Mouse (Mus musculus) small intestine, adult 2 months (tissue): ENCODE results near the gene Gramd1b. TPM values are rescaled to one million over a fixed set of nuclear protein-coding genes. Genes with fewer than 3 reads are reported as not detected.

Experiments used
- H3K27ac ChIP-seq: fragments of 200-500 bp; 2 replicates; pipeline ENCODE4 v1.5.1; 2012; ENCODE audit warnings: low read depth, low read length, control low read depth, inconsistent platforms; ENCODE audit not compliant: insufficient read depth
- H3K27me3 ChIP-seq: fragments of 200-500 bp; 2 replicates; pipeline ENCODE4 v1.6.1; 2012; ENCODE audit warnings: mild to moderate bottlenecking, moderate library complexity, low read length, inconsistent platforms; ENCODE audit not compliant: control insufficient read depth, insufficient read depth
- H3K36me3 ChIP-seq: fragments of 200-500 bp; 2 replicates; pipeline ENCODE4 v1.6.1; 2012; ENCODE audit warnings: mild to moderate bottlenecking, low read length, control low read depth, inconsistent platforms; ENCODE audit not compliant: control insufficient read depth, insufficient read depth
- H3K4me1 ChIP-seq: fragments of 200-500 bp; 2 replicates; pipeline ENCODE4 v1.6.1; 2012; ENCODE audit warnings: low read length, inconsistent platforms, mixed read lengths; ENCODE audit not compliant: control insufficient read depth, insufficient read depth, insufficient read length
- H3K4me3 ChIP-seq: fragments of 200-500 bp; 2 replicates; pipeline ENCODE4 v1.5.1; 2012; ENCODE audit warnings: low read depth, mild to moderate bottlenecking, control low read depth, inconsistent platforms, low read length, moderate library complexity
- CTCF ChIP-seq: fragments of 200-500 bp; IDR thresholded peaks from 2 replicates; pipeline ENCODE4 v1.5.1; 2012; ENCODE audit warnings: low read depth, mild to moderate bottlenecking, control low read depth, inconsistent platforms, low read length, moderate library complexity, mixed read lengths; ENCODE audit not compliant: insufficient replicate concordance, insufficient read length; ENCODE audit errors: extremely low read depth
- POLR2A ChIP-seq: fragments of 200-500 bp; IDR thresholded peaks from 2 replicates; pipeline ENCODE4 v1.6.1; 2012; ENCODE audit warnings: low read depth, mild to moderate bottlenecking, control low read depth, inconsistent platforms, low read length, moderate library complexity
- WGBS: fragments of 180-500 bp; shearing (Covaris S2); methylation state at CpG from one replicate; pipeline ENCODE4 v1.1.7; 2018; 5-methylcytosine and 5-hydroxymethylcytosine counted together
- polyA plus RNA-seq: library from polyadenylated mRNA; depleted of rRNA; stranded (reverse); fragments of >200 nt; gene quantifications from 2 replicates; pipeline ENCODE4 v1.2.3, GENCODE M21; 2012

Gramd1b gene
- polyA plus RNA-seq, 1 experiment = 128 TPM

DNA sequence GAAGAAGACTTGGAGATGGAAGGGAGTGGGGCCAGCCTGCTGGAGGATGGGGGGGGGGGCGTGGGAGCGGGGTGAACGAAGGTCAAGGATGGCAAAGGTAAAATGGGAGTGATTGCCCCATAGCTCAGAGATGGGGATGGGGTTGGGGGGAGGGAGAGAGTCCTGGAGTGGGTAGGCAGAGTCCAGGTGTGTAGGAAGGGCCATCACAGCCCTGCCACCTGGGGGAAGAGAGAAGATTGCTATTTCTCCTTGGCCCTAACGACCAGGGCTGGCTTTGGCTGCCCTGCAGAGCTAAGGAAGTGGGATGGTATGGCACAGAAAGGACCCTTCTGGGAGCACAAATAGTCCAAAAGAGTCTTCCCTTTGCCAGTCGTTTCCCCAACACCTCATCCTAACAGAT lies 237.0 kb downstream of the Gramd1b start:
- H3K27me3 ChIP-seq = no peaks in the 10 kb centered on the region

DNA sequence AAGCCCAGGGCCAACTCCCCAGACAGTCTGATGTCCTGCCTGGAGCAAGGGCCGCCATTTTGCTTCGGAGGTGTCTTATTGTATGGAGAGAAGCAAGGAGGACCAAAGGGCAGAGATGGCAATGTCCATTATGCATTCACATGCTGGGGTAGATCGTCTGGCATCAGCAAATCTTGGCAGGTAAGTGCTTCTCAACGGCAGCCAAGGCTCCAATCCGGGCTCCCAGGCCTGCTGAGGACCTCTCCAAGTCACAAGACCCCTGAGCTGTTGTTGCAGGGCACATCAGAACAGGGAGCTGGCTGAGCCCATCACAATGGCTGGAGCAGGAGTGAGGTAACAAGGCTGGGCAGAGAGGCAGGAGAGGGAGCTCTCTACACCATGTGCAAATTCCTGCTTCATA lies 237.4 kb downstream of the Gramd1b start:
- WGBS = 90% methylated on average over 5 of the region's 5 CpGs
- H3K27me3 ChIP-seq = no peaks in the 10 kb centered on the region
- TF ChIP-seq CTCF (no peak), POLR2A (no peak)
- no peak overlapping the region for H3K27ac ChIP-seq
- H3K36me3 ChIP-seq = peaks cover 27% of the 10 kb centered on the region
- no peaks in the 10 kb centered on the region for H3K4me1 ChIP-seq
- H3K4me3 ChIP-seq = no peak overlapping the region

More for the DNA sequence above, 237.0 kb downstream of the Gramd1b start:
- peaks cover 27% of the 10 kb centered on the region for H3K36me3 ChIP-seq
- 93% methylated on average over 5 of the region's 5 CpGs for WGBS
- H3K4me1 ChIP-seq = no peaks in the 10 kb centered on the region
- TF ChIP-seq CTCF (no peak), POLR2A (no peak)
- H3K4me3 ChIP-seq = no peak overlapping the region
- no peak overlapping the region for H3K27ac ChIP-seq

DNA sequence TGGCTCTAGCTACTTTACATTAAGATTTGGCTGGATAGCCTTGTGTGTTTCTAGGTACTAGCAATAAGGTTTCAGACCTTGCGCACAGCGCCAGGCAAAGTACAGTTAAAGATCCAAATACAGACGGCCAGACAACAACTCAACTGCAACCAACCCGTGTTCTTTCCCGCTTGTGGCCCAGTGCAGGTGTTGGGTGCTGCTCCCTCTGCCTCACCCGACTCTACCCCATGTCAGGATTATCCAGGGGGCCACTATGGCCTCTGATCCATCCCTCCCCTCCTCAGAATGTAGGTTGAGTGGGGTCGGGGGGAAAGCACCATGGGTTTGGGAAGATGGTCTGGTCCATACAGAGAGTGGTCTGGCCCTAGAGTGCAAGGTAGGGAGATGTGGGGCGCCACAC lies 237.9 kb downstream of the Gramd1b start:
- Histone ChIP-seq H3K4me1 (no peaks in the 10 kb centered on the region), H3K4me3 (no peak overlapping the region), H3K36me3 (peaks cover 23% of the 10 kb centered on the region), H3K27me3 (no peaks in the 10 kb centered on the region), H3K27ac (no peak overlapping the region)
- TF ChIP-seq POLR2A (no peak), CTCF (no peak)
- 94% methylated on average over 8 of the region's 8 CpGs for WGBS

DNA sequence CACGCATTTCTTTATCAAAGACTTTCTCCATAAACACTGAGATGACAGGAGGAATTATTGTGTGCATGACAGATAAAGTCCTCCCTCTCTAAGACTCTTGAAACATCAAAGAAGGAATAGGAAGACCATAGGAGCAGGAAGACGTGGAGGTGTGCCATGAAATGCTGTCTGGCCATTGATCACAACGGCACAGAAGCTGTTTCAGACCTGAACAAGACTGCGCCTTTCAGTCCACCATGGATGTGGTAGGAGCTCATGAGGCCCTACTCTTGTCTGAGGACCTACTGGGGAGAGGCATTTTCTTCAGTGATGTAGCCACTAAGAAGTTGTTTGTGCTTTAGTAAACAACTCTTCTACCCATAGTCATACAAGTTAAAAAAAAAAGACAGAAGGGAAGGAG lies 238.7 kb downstream of the Gramd1b start:
- no peaks in the 10 kb centered on the region for H3K4me1 ChIP-seq
- no peak for TF ChIP-seq CTCF
- no peak for TF ChIP-seq POLR2A
- H3K4me3 ChIP-seq = no peak overlapping the region
- H3K36me3 ChIP-seq = peaks cover 16% of the 10 kb centered on the region
- no peak overlapping the region for H3K27ac ChIP-seq
- no peaks in the 10 kb centered on the region for H3K27me3 ChIP-seq
- WGBS = 78% methylated on average over 4 of the region's 4 CpGs

DNA sequence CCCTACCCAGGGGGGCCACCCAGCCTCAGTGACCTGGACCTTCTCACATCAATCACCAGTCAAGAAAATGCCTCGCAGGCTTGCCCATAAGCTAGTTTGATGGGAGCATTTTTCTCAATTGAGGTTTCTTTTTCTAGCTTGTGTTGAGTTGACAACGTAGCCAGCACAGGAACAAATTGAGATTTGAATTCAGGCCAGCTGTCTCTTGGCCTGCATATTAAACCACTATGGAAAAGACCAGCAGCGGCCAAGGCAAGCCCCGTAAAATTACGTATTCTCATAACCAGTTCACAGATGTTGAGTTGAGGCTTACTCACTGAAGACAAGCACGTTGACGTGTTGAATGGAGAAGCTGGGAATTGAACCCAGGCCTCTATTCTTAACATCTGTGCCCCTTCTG lies 248.2 kb downstream of the Gramd1b start:
- Histone ChIP-seq H3K4me1 (no peaks in the 10 kb centered on the region), H3K36me3 (no peaks in the 10 kb centered on the region), H3K4me3 (no peak overlapping the region), H3K27me3 (no peaks in the 10 kb centered on the region), H3K27ac (no peak overlapping the region)
- 89% methylated on average over 7 of the region's 7 CpGs for WGBS
- no peak for TF ChIP-seq CTCF

DNA sequence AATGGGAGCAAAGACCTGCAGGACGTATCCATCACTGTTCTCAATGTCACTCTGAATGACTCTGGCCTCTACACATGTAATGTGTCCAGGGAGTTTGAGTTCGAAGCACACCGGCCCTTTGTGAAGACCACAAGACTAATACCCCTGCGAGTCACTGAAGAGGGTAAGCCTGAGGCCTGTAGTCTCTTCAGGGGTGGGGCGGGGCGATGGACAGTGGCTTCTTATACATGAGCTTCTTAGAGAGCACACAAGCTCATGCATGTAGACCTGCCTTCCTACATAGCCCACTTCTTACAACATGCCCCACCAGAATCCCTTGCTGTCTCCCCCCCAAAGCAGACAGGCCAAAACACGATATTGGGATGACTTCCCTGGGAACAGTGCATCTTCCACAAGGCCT lies 251.7 kb downstream of the Gramd1b start:
- WGBS = 89% methylated on average over 7 of the region's 7 CpGs
- no peaks in the 10 kb centered on the region for H3K4me1 ChIP-seq
- TF ChIP-seq CTCF (no peak), POLR2A (no peak)
- H3K27me3 ChIP-seq = no peaks in the 10 kb centered on the region
- H3K4me3 ChIP-seq = no peak overlapping the region
- no peaks in the 10 kb centered on the region for H3K36me3 ChIP-seq
- H3K27ac ChIP-seq = no peak overlapping the region

DNA sequence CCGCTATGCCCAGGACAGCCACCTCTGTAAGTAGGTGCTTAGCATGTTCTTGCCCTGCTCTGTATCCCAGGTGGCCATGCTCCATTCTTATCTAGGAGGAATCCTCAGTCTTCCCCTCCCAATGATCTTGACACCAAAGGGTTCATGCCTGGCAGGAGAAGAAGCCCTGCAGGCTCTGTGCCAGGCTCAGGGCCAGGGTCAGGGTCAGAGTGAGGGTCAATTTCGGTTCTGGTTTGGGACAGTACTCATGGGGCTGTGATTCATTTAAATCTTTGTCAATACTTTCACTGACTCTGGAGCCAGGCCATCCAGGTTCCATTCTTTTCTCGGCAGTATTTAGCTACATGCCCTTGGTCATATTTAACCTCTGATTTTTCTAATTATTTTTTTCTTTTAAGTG lies 253.5 kb downstream of the Gramd1b start:
- Histone ChIP-seq H3K27ac (no peak overlapping the region), H3K27me3 (no peaks in the 10 kb centered on the region), H3K4me3 (no peak overlapping the region), H3K36me3 (no peaks in the 10 kb centered on the region), H3K4me1 (no peaks in the 10 kb centered on the region)
- 73% methylated on average over 3 of the region's 3 CpGs for WGBS
- TF ChIP-seq POLR2A (no peak), CTCF (no peak)

DNA sequence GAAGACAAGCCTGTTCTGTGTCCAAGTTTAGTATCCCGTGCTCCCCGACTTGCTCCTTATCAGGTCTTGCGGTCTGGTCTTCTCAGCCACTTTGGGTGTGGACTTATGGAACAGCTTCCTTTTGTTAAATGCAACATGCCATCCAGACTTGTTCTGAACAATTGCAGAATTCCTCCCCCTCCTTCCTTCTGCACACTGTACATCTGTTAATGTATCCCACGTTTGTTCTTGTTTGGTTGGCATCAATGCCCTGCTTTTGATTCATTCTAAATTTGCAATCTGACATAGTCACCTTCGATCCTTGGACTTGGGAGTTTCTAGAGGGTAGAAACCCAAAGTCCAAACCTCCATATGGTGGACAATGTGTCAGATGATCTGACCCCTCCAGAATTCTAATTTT lies 255.3 kb downstream of the Gramd1b start:
- WGBS = 66% methylated on average over 5 of the region's 5 CpGs
- H3K4me3 ChIP-seq = no peak overlapping the region
- no peak for TF ChIP-seq POLR2A
- no peak for TF ChIP-seq CTCF

More for the DNA sequence above, 255.3 kb downstream of the Gramd1b start:
- Histone ChIP-seq H3K27me3 (peaks cover 2% of the 10 kb centered on the region; the same call in 1 of the 2 replicates), H3K4me1 (no peaks in the 10 kb centered on the region), H3K36me3 (no peaks in the 10 kb centered on the region), H3K27ac (no peak overlapping the region)
